Mouse (Mus musculus) heart, postnatal 14 days (tissue): ENCODE data around the gene St6gal1. TPM values are rescaled to one million over a fixed set of nuclear protein-coding genes. Genes with fewer than 3 reads are reported as not detected.

Experiments
- DNase-seq, 2 experiments: peaks; one replicate each; pipeline ENCODE4 v3.0.0; 2021 to 2022
- intact Hi-C: fragments of 180-260 bp; cut with DNase I; formaldehyde crosslinking; loops from one replicate; pipeline ENCODE4 v1.15.1; 2025
- total RNA-seq, 2 experiments: library from RNA; stranded (reverse); gene quantifications; 2 replicates each; pipeline ENCODE4 v1.2.3; 2021

Gene St6gal1
- total RNA-seq, 2 experiments from 2014 or later: 12.4 to 13.3 TPM

- DNase-seq: no peak
- intact Hi-C loops: no loop called here
These were observed 19.9 kb downstream of the St6gal1 start for GRCm38 (mm10) chr16:23244486-23244885.

GRCm38 (mm10) chr16:23249285-23249684 lies 24.7 kb downstream of the St6gal1 start:
- no peak for DNase-seq
- intact Hi-C loops: no loop called here

- intact Hi-C loops: no loop called here
- no peak for DNase-seq
These were observed 25.2 kb downstream of the St6gal1 start for GRCm38 (mm10) chr16:23249762-23250161.

GRCm38 (mm10) chr16:23250556-23251444 lies 26.3 kb downstream of the St6gal1 start:
- no peak for DNase-seq
- intact Hi-C loops: no loop called here

GRCm38 (mm10) chr16:23251445-23251773 lies 26.9 kb downstream of the St6gal1 start:
- intact Hi-C loops: no loop called here
- DNase-seq: no peak

GRCm38 (mm10) chr16:23253620-23254019 lies 29.1 kb downstream of the St6gal1 start:
- intact Hi-C loops: no loop called here
- DNase-seq: no peak

GRCm38 (mm10) chr16:23254062-23254461 lies 29.5 kb downstream of the St6gal1 start:
- intact Hi-C loops: no loop called here
- DNase-seq: no peak

- intact Hi-C loops: no loop called here
These were observed 32.1 kb downstream of the St6gal1 start for GRCm38 (mm10) chr16:23256638-23257037.

GRCm38 (mm10) chr16:23258429-23258822 lies 33.9 kb downstream of the St6gal1 start:
- intact Hi-C loops: no loop called here
- DNase-seq: no peak

More at GRCm38 (mm10) chr16:23256638-23257037, 32.1 kb downstream of the St6gal1 start:
- no peak for DNase-seq

- intact Hi-C loops: no loop called here
- DNase-seq: no peak
These were observed 34.4 kb downstream of the St6gal1 start for GRCm38 (mm10) chr16:23258823-23259457.

- intact Hi-C loops: no loop called here
- no peak for DNase-seq
These were observed 35.0 kb downstream of the St6gal1 start for GRCm38 (mm10) chr16:23259580-23259979.

- intact Hi-C loops: no loop called here
- no peak for DNase-seq
These were observed 37.7 kb downstream of the St6gal1 start for GRCm38 (mm10) chr16:23262131-23262768.

GRCm38 (mm10) chr16:23262846-23263245 lies 38.3 kb downstream of the St6gal1 start:
- no peak for DNase-seq
- intact Hi-C loops: no loop called here

GRCm38 (mm10) chr16:23264999-23265398 lies 40.5 kb downstream of the St6gal1 start:
- DNase-seq: no peak
- intact Hi-C loops: no loop called here

- intact Hi-C loops: no loop called here
- DNase-seq: no peak
These were observed 40.9 kb downstream of the St6gal1 start for GRCm38 (mm10) chr16:23265481-23265880.

- intact Hi-C loops: no loop called here
These were observed 41.8 kb downstream of the St6gal1 start for GRCm38 (mm10) chr16:23266293-23266692.

GRCm38 (mm10) chr16:23266896-23267295 lies 42.4 kb downstream of the St6gal1 start:
- DNase-seq: no peak
- intact Hi-C loops: no loop called here

More at GRCm38 (mm10) chr16:23266293-23266692, 41.8 kb downstream of the St6gal1 start:
- DNase-seq: no peak

GRCm38 (mm10) chr16:23268231-23268630 lies 43.7 kb downstream of the St6gal1 start:
- intact Hi-C loops: no loop called here
- no peak for DNase-seq

GRCm38 (mm10) chr16:23269056-23269983 lies 44.8 kb downstream of the St6gal1 start:
- DNase-seq: no peak

More at GRCm38 (mm10) chr16:23269056-23269983, 44.8 kb downstream of the St6gal1 start:
- intact Hi-C loops: no loop called here
